Mouse (Mus musculus) midbrain, embryonic 13.5 days (tissue): ENCODE measurements around the gene Gm14137. TPM values are rescaled to one million over a fixed set of nuclear protein-coding genes. Genes with fewer than 3 reads are reported as not detected.

Experiments used
- ATAC-seq: fragments of 200-750 bp; cut with Nextera tagmentation; 2 replicates; pipeline ENCODE4 v1.8.0; 2017; ENCODE audit warnings: mild to moderate bottlenecking, moderate TSS enrichment, moderate library complexity
- H3K27ac ChIP-seq: fragments of 300-500 bp; sonication (generic); 2 replicates; pipeline ENCODE4 v1.5.1; 2015; ENCODE audit warnings: inconsistent platforms, mild to moderate bottlenecking, moderate library complexity
- H3K27me3 ChIP-seq: fragments of 300-500 bp; sonication (generic); 2 replicates; pipeline ENCODE4 v1.6.1; 2015; ENCODE audit warnings: mild to moderate bottlenecking, inconsistent platforms
- H3K36me3 ChIP-seq: fragments of 300-500 bp; sonication (generic); 2 replicates; pipeline ENCODE4 v1.6.1; 2015; ENCODE audit warnings: mild to moderate bottlenecking, inconsistent platforms
- H3K4me1 ChIP-seq: fragments of 300-500 bp; sonication (generic); replicated peaks from 2 replicates; pipeline ENCODE4 v1.6.1; 2015; ENCODE audit warnings: inconsistent platforms
- H3K4me2 ChIP-seq: fragments of 300-500 bp; sonication (generic); replicated peaks from 2 replicates; pipeline ENCODE4 v1.6.1; 2015; ENCODE audit warnings: moderate library complexity, mild to moderate bottlenecking, inconsistent platforms
- H3K4me3 ChIP-seq: fragments of 300-500 bp; sonication (generic); replicated peaks from 2 replicates; pipeline ENCODE4 v1.5.1; 2015; ENCODE audit warnings: mild to moderate bottlenecking, inconsistent platforms
- H3K9ac ChIP-seq: fragments of 300-500 bp; sonication (generic); replicated peaks from 2 replicates; pipeline ENCODE4 v1.6.1; 2015; ENCODE audit warnings: mild to moderate bottlenecking, inconsistent platforms
- H3K9me3 ChIP-seq: fragments of 300-500 bp; sonication (generic); 2 replicates; pipeline ENCODE4 v1.6.1; 2016; ENCODE audit warnings: mild to moderate bottlenecking, inconsistent platforms
- WGBS: fragments of 180-500 bp; shearing (Covaris S2); methylation state at CpG from one replicate; pipeline ENCODE4 v1.1.7; 2015; 5-methylcytosine and 5-hydroxymethylcytosine counted together
- polyA plus RNA-seq: library from polyadenylated mRNA; unstranded; fragments of >200 nt; fragmentation: Nextera tagmentation; extraction: Ambion mirVana; gene quantifications from 2 replicates; pipeline ENCODE4 v1.2.1, GENCODE M21; 2015

Gene Gm14137
- polyA plus RNA-seq: 1.1 and 1.2 TPM in 2 replicates

GRCm38 (mm10) chr2:119173991-119174651, at the start of gene Gm14137:
Gm14137 (plus strand) TSS chr2:119174509.
- ATAC-seq: 0 out of 2 replicates have a peak, but pooled peaks have one; percentile 35
- Histone ChIP-seq H3K27me3 (peaks cover under 1% of the 10 kb centered on the region; the same call in 1 of the 2 replicates), H3K4me1 (peaks cover 28% of the 10 kb centered on the region), H3K9me3 (no peaks in the 10 kb centered on the region), H3K27ac (no peak within 1 kb of the TSS), H3K9ac (peak within 1 kb of the TSS; percentile 48), H3K36me3 (peaks cover 41% of the 10 kb centered on the region), H3K4me3 (no peak within 1 kb of the TSS), H3K4me2 (no peak within 1 kb of the TSS; the same call in 1 of the 2 replicates)
- 42% methylated on average over 8 of the region's 8 CpGs for WGBS

- no peaks in the 10 kb centered on the region for H3K27me3 ChIP-seq
- peaks cover 70% of the 10 kb centered on the region for H3K36me3 ChIP-seq
- 91% methylated on average over 5 of the region's 5 CpGs for WGBS
Observed at GRCm38 (mm10) chr2:119136346-119136898, 37.9 kb upstream of the Gm14137 start.

GRCm38 (mm10) chr2:119145199-119145598, 29.1 kb upstream of the Gm14137 start:
- H3K4me2 ChIP-seq: no peak overlapping the region
- H3K9me3 ChIP-seq: no peaks in the 10 kb centered on the region
- no peak overlapping the region for H3K27ac ChIP-seq
- no peaks in the 10 kb centered on the region for H3K4me1 ChIP-seq
- H3K4me3 ChIP-seq: no peak overlapping the region
- H3K27me3 ChIP-seq: no peaks in the 10 kb centered on the region
- H3K9ac ChIP-seq: no peak overlapping the region
- no peak for ATAC-seq
- 88% methylated on average over 2 of the region's 2 CpGs for WGBS
- H3K36me3 ChIP-seq: peaks cover 94% of the 10 kb centered on the region

More at GRCm38 (mm10) chr2:119136346-119136898, 37.9 kb upstream of the Gm14137 start:
- Histone ChIP-seq H3K4me1 (no peaks in the 10 kb centered on the region), H3K4me2 (no peak overlapping the region), H3K9me3 (no peaks in the 10 kb centered on the region), H3K27ac (no peak overlapping the region), H3K4me3 (no peak overlapping the region), H3K9ac (no peak overlapping the region)
- ATAC-seq: no peak

- Histone ChIP-seq H3K36me3 (peaks cover 96% of the 10 kb centered on the region), H3K27ac (no peak overlapping the region), H3K4me2 (no peak overlapping the region), H3K9me3 (no peaks in the 10 kb centered on the region), H3K4me3 (no peak overlapping the region), H3K9ac (no peak overlapping the region), H3K4me1 (no peaks in the 10 kb centered on the region), H3K27me3 (no peaks in the 10 kb centered on the region)
- no peak for ATAC-seq
- 79% methylated on average over 6 of the region's 6 CpGs for WGBS
Observed at GRCm38 (mm10) chr2:119146435-119146834, 27.9 kb upstream of the Gm14137 start.

DNA sequence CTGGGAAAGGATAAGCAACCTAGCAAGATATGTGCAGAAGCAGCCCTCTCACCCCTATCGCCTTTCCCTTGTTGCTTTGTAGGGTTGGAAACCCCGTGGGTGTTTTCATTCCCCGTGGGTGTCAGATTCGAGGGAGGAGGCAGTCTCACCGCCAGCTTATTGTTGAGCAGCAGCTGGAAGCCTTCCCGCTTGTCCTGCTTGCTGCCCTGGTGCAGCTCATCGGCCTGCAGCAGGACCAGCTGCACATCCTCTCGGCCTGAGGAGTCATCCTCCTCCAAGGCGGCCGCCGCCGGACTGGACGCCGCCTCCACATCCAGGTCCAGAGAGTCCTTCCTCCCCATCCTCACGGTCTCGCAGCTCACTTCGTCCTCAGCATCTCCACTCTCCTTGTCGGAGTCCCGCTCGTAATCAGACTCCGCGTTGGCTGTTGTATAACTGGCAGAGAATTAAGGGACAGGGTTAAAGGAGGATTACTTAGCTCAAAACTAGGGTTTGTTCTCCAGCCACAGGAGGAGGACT, 27.1 kb upstream of the Gm14137 start:
- Histone ChIP-seq H3K27ac (no peak overlapping the region), H3K4me2 (no peak overlapping the region), H3K4me1 (no peaks in the 10 kb centered on the region), H3K4me3 (no peak overlapping the region), H3K27me3 (no peaks in the 10 kb centered on the region), H3K9ac (no peak overlapping the region), H3K9me3 (no peaks in the 10 kb centered on the region), H3K36me3 (peaks cover 96% of the 10 kb centered on the region)
- no peak for ATAC-seq
- WGBS: 87% methylated on average over 22 of the region's 22 CpGs

- Histone ChIP-seq H3K9ac (no peak overlapping the region), H3K4me1 (no peaks in the 10 kb centered on the region), H3K27ac (no peak overlapping the region), H3K27me3 (no peaks in the 10 kb centered on the region), H3K4me2 (no peak overlapping the region), H3K9me3 (no peaks in the 10 kb centered on the region), H3K36me3 (peaks cover 96% of the 10 kb centered on the region), H3K4me3 (no peak overlapping the region)
- ATAC-seq: no peak
- 94% methylated on average over 8 of the region's 8 CpGs for WGBS
Observed at GRCm38 (mm10) chr2:119147775-119148174, 26.5 kb upstream of the Gm14137 start.

DNA sequence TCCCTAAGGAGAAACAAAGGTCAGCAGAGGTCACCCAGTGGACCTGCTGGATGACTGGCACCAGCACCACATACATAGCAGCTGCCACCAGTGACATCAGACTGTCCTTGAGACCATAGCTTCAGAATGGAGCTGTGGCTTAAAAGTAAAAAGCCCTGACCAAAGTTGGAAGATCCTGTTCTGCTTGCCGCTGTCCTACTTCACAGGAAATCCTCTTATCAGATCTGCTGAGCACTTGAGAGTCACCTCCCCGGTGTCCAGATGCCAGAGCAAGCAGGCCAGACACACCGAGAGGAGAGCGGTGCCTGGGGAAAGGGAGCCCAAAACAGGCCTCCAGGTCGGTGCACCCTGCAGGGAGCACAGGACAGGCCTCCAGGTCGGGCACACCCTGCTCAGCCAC, 22.1 kb upstream of the Gm14137 start:
- ATAC-seq: no peak
- 93% methylated on average over 6 of the region's 6 CpGs for WGBS
- Histone ChIP-seq H3K4me3 (no peak overlapping the region), H3K4me2 (no peak overlapping the region), H3K4me1 (peaks cover 18% of the 10 kb centered on the region), H3K27me3 (no peaks in the 10 kb centered on the region), H3K9me3 (no peaks in the 10 kb centered on the region), H3K36me3 (peaks cover 70% of the 10 kb centered on the region), H3K27ac (no peak overlapping the region), H3K9ac (no peak overlapping the region)

- no peaks in the 10 kb centered on the region for H3K9me3 ChIP-seq
- H3K4me1 ChIP-seq: peaks cover 22% of the 10 kb centered on the region
- no peak overlapping the region for H3K4me3 ChIP-seq
- H3K27me3 ChIP-seq: no peaks in the 10 kb centered on the region
- H3K9ac ChIP-seq: no peak overlapping the region
- no peak for ATAC-seq
- no peak overlapping the region for H3K4me2 ChIP-seq
- H3K27ac ChIP-seq: no peak overlapping the region
- WGBS: 97% methylated on average over 2 of the region's 2 CpGs
- H3K36me3 ChIP-seq: peaks cover 46% of the 10 kb centered on the region
Observed at GRCm38 (mm10) chr2:119154683-119155082, 19.6 kb upstream of the Gm14137 start.

GRCm38 (mm10) chr2:119155388-119155787, 18.9 kb upstream of the Gm14137 start:
- peak overlapping the region; percentile 97 for H3K4me2 ChIP-seq
- H3K9me3 ChIP-seq: no peaks in the 10 kb centered on the region
- no peak for ATAC-seq
- peaks cover 3% of the 10 kb centered on the region; the same call in 1 of the 2 replicates for H3K27me3 ChIP-seq
- H3K27ac ChIP-seq: no peak overlapping the region
- no peak overlapping the region for H3K9ac ChIP-seq
- H3K36me3 ChIP-seq: peaks cover 39% of the 10 kb centered on the region
- H3K4me3 ChIP-seq: peak overlapping the region; percentile 99
- H3K4me1 ChIP-seq: peaks cover 22% of the 10 kb centered on the region
- WGBS: 88% methylated on average over 9 of the region's 9 CpGs

- Histone ChIP-seq H3K27me3 (peaks cover 3% of the 10 kb centered on the region; the same call in 1 of the 2 replicates), H3K4me1 (peaks cover 23% of the 10 kb centered on the region), H3K9ac (peak overlapping the region; percentile 96), H3K9me3 (no peaks in the 10 kb centered on the region), H3K4me2 (peak overlapping the region; percentile 97), H3K36me3 (peaks cover 31% of the 10 kb centered on the region), H3K27ac (peak overlapping the region; percentile 74), H3K4me3 (peak overlapping the region; percentile 99)
- WGBS: 9% methylated on average over 34 of the region's 34 CpGs
- ATAC-seq: no peak; the same call in 1 of the 2 replicates
Observed at GRCm38 (mm10) chr2:119156081-119156680, 18.1 kb upstream of the Gm14137 start.

DNA sequence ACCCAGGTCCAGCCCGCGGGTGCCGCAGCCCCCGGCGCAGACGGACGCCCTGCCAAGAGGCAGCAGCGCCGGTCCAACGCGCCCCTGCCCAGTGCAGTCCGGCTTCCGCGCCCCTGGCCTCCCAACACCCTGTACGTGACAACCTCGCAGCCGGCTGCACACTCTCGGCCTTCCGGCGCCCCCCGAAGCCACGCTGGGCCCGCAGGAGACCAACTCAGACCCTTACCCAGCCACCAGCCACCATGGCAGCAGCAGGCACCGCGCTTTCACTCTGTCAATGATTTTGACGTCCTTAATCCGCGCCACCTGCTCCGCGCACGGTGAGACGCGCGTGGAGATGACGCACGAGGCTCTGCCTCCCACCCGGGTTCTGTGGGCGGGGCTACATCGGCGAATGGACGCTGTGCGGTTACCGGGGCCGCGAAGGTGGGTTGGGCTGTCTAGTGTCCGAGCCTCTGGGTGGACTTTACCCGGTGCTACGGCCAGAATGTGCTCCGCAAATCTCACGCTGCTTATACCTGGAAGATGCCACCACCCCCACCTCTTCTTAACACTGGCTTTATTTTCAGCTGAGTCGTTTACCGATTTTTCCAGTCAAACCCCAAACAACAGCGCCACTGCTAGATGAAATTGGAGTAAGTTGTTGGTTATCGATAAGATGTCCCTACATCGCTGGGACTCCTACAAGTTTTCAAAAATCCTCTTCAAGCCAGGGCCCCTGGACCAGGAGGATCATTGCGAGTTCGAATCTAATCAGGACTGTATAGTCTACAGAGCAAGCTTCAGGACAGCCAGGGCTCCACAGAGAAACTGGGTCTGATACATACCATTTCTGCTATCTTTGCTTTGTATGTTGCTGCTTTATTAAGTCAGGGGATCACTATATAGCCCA, 17.4 kb upstream of the Gm14137 start, which contains the start of gene Rmdn3:
Gene Rmdn3 (minus strand): TSS at position 354 of the 892 bp plus-strand sequence.
- H3K9me3 ChIP-seq: no peaks in the 10 kb centered on the region
- peaks cover 25% of the 10 kb centered on the region for H3K4me1 ChIP-seq
- peak within 1 kb of the TSS; percentile 96 for H3K9ac ChIP-seq
- H3K27me3 ChIP-seq: peaks cover 4% of the 10 kb centered on the region; the same call in 1 of the 2 replicates
- peak within 1 kb of the TSS; percentile 74 for H3K27ac ChIP-seq
- WGBS: under 1% methylated on average over 57 of the region's 57 CpGs
- peak within 1 kb of the TSS; percentile 99 for H3K4me3 ChIP-seq
- ATAC-seq: peak; percentile 93
- H3K4me2 ChIP-seq: peak within 1 kb of the TSS; percentile 97
- peaks cover 23% of the 10 kb centered on the region for H3K36me3 ChIP-seq
